Mouse (Mus musculus): ENCODE measurements around the gene Slc35b2. TPM values are rescaled to one million over a fixed set of nuclear protein-coding genes. Genes with fewer than 3 reads are reported as not detected.
A peak's percentile ranks its signal among the peaks of the same experiment; 100 is the strongest.

The Slc35b2 gene
- polyA plus RNA-seq, 1 experiment from 2014 or later: 91.5 TPM

DNA sequence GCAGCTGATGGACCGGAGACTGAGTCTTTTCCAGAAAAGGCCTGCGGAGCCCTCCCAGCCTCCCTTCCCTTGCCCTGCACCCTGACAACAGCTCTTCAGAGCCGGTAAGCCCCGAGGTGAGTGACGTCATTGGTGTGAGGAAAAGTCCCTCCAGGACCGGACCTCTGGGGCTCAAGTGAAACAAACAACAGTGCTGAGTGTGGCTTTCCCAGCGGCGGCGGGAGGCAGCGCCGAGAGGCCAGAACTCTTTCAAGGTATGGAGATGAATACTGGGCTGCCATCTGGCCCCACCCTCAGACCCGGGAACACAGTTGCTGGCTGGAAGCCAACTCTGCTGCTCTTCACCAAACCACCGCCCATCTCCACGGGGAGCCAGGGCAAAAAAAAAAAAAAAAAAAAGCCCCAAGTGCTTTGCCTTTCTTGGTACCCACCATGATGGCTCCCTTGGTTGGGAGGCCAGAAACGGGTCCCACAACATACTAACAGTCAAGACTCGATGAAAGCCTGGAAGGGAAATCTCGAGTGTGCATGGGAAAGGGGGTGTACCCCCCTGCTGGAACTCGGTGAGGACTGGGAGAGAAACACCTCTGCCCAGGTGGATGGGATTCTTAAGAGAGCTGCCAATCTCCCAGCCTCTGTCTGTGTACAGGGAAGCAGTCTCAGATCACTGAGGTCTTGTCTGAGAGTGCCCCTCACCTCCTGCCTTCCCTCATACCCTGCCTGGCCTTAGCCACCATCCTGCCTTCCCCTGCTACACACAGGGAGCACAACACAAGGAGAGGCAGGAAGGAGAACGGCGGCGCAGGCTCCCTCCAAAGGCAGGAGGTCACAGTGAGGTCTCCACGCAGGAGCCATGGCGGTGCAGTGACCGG, 19.4 kb upstream of the Slc35b2 start:
- Histone ChIP-seq H3K4me3 (replicated peaks; ENCODE audit: low read length) (no peak overlapping the region), H3K4me2 (ENCODE audit: low read length) (no peak overlapping the region)
- whole genome bisulfite sequencing: 9% methylated on average over 24 of the region's 24 CpGs

DNA sequence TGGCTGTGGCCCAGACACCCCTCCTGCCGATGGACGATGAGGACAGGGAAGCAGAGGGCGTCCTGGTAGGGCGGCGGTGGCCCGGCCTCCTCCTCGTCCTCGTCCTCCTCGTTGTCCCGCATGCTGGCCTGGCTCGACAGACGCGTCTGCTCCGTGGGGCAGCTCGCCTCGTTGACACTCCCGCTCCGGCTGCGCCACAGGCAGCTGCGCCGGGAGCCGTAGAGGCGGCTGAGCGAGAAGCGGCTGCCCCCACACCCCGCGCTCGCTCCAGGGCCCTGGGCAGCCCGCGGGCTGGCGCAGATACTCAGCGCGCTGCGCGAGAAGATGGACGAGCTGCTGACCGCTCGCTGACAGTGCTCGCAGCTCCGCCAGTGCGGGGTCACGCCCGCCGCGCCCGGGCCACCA, 18.8 kb upstream of the Slc35b2 start:
- no peak overlapping the region for H3K9ac ChIP-seq (replicated peaks; ENCODE audit: low read depth, low read length)
- no peaks in the 10 kb centered on the region for H3K9me3 ChIP-seq (ENCODE audit: control insufficient read depth, low read length)
- H3K36me3 ChIP-seq (ENCODE audit: control insufficient read depth, insufficient read depth): peaks cover 12% of the 10 kb centered on the region
- peak overlapping the region; percentile 25 for H3K4me2 ChIP-seq (ENCODE audit: low read length)
- H3K27ac ChIP-seq (ENCODE audit: low read length): no peak overlapping the region
- ATAC-seq: no peak
- H3K4me1 ChIP-seq (replicated peaks; ENCODE audit: control insufficient read depth, insufficient read depth, low read length): peaks cover 42% of the 10 kb centered on the region
- 8% methylated on average over 43 of the region's 46 CpGs for WGBS
- H3K27me3 ChIP-seq (replicated peaks; ENCODE audit: control insufficient read depth, insufficient read depth, low read length): peaks cover 10% of the 10 kb centered on the region; the same call in 1 of the 2 replicates
- H3K4me3 ChIP-seq (replicated peaks; ENCODE audit: low read length): no peak overlapping the region

More for the DNA sequence above, 19.4 kb upstream of the Slc35b2 start:
- Histone ChIP-seq H3K27ac (ENCODE audit: low read length) (no peak overlapping the region; the same call in 1 of the 2 replicates), H3K36me3 (ENCODE audit: control insufficient read depth, insufficient read depth) (peaks cover 12% of the 10 kb centered on the region), H3K9me3 (ENCODE audit: control insufficient read depth, low read length) (no peaks in the 10 kb centered on the region), H3K4me1 (replicated peaks; ENCODE audit: control insufficient read depth, insufficient read depth, low read length) (peaks cover 40% of the 10 kb centered on the region), H3K27me3 (replicated peaks; ENCODE audit: control insufficient read depth, insufficient read depth, low read length) (peaks cover 10% of the 10 kb centered on the region; the same call in 1 of the 2 replicates), H3K9ac (replicated peaks; ENCODE audit: low read depth, low read length) (no peak overlapping the region)
- no peak for ATAC-seq

DNA sequence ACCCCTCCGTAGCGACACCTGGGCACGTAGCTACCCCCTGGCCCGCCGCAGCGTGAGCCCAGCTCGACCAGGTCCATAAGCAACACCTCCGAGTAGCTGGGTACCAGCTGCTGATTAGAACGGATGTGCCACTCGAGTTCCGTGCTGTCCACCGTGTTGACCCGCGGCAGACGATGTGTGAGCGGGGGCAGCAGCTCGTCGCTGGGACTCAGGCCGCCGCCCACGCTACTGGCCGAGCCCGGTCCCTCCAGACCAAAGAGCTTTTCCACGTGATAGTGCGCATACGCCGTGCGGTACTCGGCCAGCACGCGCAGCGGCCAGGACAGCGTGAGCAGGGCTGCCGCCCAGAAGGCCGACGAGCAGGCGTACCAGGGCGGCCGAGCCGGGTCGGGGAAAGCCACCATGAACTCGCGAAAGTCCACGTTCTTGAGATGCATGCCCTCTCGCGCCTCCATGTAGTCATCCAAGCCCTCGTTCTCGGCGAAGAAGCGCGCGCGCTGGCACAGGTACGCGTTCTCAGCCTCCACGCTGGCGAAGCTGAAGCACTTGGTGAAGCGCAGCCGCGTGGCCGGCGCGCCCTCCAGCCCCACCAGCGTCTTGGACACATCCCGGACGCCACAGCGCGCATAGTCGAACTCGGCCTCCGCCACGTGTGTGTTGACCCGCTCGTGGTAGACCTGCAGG, 18.3 kb upstream of the Slc35b2 start:
- H3K9me3 ChIP-seq (ENCODE audit: control insufficient read depth, low read length): no peaks in the 10 kb centered on the region
- H3K9ac ChIP-seq (replicated peaks; ENCODE audit: low read depth, low read length): no peak overlapping the region
- no peak overlapping the region; the same call in 1 of the 2 replicates for H3K4me3 ChIP-seq (replicated peaks; ENCODE audit: low read length)
- H3K27me3 ChIP-seq (replicated peaks; ENCODE audit: control insufficient read depth, insufficient read depth, low read length): peaks cover 10% of the 10 kb centered on the region; the same call in 1 of the 2 replicates
- WGBS: 13% methylated on average over 74 of the region's 74 CpGs
- H3K4me1 ChIP-seq (replicated peaks; ENCODE audit: control insufficient read depth, insufficient read depth, low read length): peaks cover 45% of the 10 kb centered on the region
- H3K27ac ChIP-seq (ENCODE audit: low read length): no peak overlapping the region
- H3K36me3 ChIP-seq (ENCODE audit: control insufficient read depth, insufficient read depth): peaks cover 12% of the 10 kb centered on the region
- H3K4me2 ChIP-seq (ENCODE audit: low read length): peak overlapping the region; percentile 25
- no peak for ATAC-seq

DNA sequence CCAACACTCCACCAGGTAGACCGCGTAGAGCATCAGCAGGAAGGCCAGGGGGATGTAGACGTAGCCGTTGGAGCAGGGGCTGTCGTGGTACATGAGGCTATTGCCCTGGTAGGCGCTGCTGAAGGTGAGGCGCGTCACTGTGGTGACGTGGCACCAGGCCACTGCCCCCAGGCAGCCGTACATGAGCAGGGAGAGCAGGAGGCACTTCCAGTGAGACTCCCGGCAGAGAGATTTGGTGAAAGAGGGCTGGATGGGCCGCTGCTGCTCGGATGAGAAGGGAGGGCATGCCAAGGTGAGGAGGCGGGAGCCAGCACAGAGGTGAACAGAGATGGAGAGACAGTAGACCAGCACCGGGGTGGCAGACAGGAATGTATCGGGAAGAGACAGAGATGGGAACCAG, 16.7 kb upstream of the Slc35b2 start:
- Histone ChIP-seq H3K9ac (replicated peaks; ENCODE audit: low read depth, low read length) (no peak overlapping the region), H3K27ac (ENCODE audit: low read length) (no peak overlapping the region), H3K4me1 (replicated peaks; ENCODE audit: control insufficient read depth, insufficient read depth, low read length) (peaks cover 46% of the 10 kb centered on the region), H3K36me3 (ENCODE audit: control insufficient read depth, insufficient read depth) (peaks cover 12% of the 10 kb centered on the region), H3K4me3 (replicated peaks; ENCODE audit: low read length) (no peak overlapping the region; the same call in 1 of the 2 replicates), H3K9me3 (ENCODE audit: control insufficient read depth, low read length) (no peaks in the 10 kb centered on the region), H3K4me2 (ENCODE audit: low read length) (peak overlapping the region; percentile 75), H3K27me3 (replicated peaks; ENCODE audit: control insufficient read depth, insufficient read depth, low read length) (peaks cover 10% of the 10 kb centered on the region; the same call in 1 of the 2 replicates)
- whole genome bisulfite sequencing: 79% methylated on average over 16 of the region's 16 CpGs
- no peak for ATAC-seq

DNA sequence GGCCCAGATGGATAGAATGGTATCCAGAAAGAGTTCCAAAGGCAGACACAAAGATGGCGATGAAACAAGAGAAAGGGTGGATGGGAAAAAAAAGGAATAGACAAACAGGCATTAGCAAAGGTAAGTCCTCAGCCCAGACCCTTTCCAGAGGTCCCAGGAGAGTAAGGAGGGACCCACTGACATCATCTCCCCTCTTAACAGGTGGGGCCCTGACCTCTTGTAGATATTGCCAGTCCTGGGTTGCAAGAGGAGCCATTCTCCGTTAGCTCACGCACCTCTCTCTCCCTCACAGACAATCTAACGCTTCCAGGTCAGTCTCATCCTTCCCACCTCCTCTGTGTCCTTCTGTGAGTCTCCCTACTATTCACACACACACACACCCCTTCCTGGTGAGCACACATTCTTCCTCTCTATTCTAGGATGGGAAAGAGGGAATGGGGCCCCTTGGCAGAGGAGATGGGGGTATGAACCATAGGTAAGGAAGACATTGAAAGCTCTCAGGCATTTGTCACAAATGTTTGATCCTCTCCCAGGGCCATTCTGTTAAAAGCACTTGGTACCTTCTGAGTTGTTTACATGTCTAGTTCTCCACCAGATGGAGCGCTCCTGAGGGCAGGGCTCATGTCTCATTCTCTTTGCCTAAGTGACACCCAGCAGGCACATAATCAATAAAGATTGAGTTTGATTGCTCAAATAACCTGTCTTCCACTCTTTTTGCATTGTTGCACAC, 16.0 kb upstream of the Slc35b2 start:
- 80% methylated on average over 5 of the region's 5 CpGs for WGBS

DNA sequence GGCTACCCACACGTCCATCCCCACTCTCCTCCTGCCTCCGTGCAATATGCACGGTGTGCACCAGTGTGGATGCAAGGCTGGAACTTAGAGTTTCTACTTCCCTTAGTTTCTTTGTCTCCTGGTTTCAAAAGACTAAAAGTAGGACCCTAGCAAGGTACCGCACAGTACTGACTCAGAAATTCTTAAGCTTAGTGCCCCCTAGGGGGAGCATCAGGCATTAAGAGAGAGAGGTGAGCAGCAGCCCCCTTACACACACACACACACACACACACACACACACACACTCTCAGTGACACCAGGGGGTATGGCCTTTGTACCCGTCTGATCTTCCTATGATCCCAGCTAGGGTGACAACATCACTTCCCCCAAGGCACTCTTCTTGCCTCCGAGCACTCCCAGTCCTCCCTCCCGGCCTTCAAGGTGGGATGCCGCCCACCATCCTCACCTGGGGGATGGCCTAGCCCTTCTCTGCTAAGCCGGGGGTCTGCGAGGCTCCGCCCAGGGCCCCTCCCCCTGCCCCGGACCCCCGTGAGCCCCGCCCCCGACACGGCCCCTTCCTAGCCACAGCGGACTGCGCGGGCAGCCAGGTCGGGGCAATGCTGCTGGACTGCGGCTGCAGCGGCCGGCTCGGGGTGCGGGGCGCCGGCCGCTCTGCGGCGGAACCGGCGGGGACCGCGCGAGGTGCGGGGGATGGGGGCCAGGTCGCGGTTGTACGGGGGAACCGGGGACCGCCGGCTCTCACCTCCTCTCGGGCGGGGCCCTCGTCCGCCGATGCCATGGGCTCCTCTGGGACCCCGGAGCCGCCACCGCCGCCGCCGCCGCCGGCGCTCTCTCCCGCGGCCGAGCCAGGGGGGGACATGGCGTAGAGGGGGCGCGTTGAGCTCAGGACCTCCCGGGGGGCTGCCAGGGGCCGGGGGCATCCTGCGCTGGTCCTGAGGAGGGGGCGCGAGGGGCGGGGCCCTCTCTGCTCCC, 14.8 kb upstream of the Slc35b2 start:
- WGBS: 2% methylated on average over 39 of the region's 68 CpGs
- peak overlapping the region; percentile 75 for H3K4me2 ChIP-seq (ENCODE audit: low read length)
- H3K4me1 ChIP-seq (replicated peaks; ENCODE audit: control insufficient read depth, insufficient read depth, low read length): peaks cover 40% of the 10 kb centered on the region
- peak; percentile 68 for ATAC-seq
- peaks cover 12% of the 10 kb centered on the region for H3K36me3 ChIP-seq (ENCODE audit: control insufficient read depth, insufficient read depth)
- H3K9ac ChIP-seq (replicated peaks; ENCODE audit: low read depth, low read length): peak overlapping the region; percentile 100
- H3K27me3 ChIP-seq (replicated peaks; ENCODE audit: control insufficient read depth, insufficient read depth, low read length): peaks cover 10% of the 10 kb centered on the region; the same call in 1 of the 2 replicates
- H3K27ac ChIP-seq (ENCODE audit: low read length): peak overlapping the region; percentile 91
- H3K9me3 ChIP-seq (ENCODE audit: control insufficient read depth, low read length): no peaks in the 10 kb centered on the region
- H3K4me3 ChIP-seq (replicated peaks; ENCODE audit: low read length): peak overlapping the region; percentile 90

More for the DNA sequence above, 16.0 kb upstream of the Slc35b2 start:
- Histone ChIP-seq H3K9ac (replicated peaks; ENCODE audit: low read depth, low read length) (peak overlapping the region; percentile 3), H3K4me1 (replicated peaks; ENCODE audit: control insufficient read depth, insufficient read depth, low read length) (peaks cover 47% of the 10 kb centered on the region), H3K4me2 (ENCODE audit: low read length) (peak overlapping the region; percentile 75), H3K4me3 (replicated peaks; ENCODE audit: low read length) (peak overlapping the region; percentile 90), H3K27me3 (replicated peaks; ENCODE audit: control insufficient read depth, insufficient read depth, low read length) (peaks cover 10% of the 10 kb centered on the region; the same call in 1 of the 2 replicates), H3K36me3 (ENCODE audit: control insufficient read depth, insufficient read depth) (peaks cover 12% of the 10 kb centered on the region), H3K9me3 (ENCODE audit: control insufficient read depth, low read length) (no peaks in the 10 kb centered on the region), H3K27ac (ENCODE audit: low read length) (no peak overlapping the region)
- ATAC-seq: no peak

DNA sequence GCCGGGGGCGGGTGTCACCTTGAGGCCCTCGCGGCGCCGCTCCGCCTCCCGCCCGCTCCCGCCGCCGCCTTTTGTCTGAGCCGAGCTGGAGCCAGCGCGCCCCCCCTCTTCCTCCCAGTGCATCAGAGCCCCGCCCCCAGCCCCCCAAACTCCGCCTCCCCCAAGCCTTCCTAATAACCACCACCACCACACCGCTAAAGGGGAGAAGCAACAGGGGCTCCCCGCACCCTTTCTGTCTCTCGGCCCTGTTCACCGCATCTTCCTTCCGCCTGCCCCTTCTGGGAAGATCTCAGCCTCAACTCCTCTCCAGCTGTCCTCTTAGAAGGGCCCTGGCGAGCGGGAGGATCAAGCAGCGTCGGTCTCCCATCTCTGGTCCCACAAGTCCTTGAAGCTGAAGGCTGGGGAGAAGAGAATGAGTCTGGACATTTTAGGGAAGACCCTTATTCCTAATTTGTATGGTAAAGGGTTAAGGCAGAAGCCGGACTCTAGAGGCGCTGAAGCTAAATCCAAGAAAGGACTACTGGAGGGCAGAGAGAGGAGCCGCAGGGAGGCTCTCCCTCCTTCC, 14.0 kb upstream of the Slc35b2 start, which contains the start of gene Tmem151b:
TSS of gene Tmem151b (minus strand) at position 61 of the 565 bp plus-strand sequence.
- peak within 1 kb of the TSS; percentile 100 for H3K9ac ChIP-seq (replicated peaks; ENCODE audit: low read depth, low read length)
- peak within 1 kb of the TSS; percentile 90 for H3K4me3 ChIP-seq (replicated peaks; ENCODE audit: low read length)
- H3K36me3 ChIP-seq (ENCODE audit: control insufficient read depth, insufficient read depth): peaks cover 10% of the 10 kb centered on the region
- H3K27ac ChIP-seq (ENCODE audit: low read length): peak within 1 kb of the TSS; percentile 91
- ATAC-seq: peak; percentile 64
- H3K4me2 ChIP-seq (ENCODE audit: low read length): peak within 1 kb of the TSS; percentile 75
- H3K27me3 ChIP-seq (replicated peaks; ENCODE audit: control insufficient read depth, insufficient read depth, low read length): peaks cover 10% of the 10 kb centered on the region; the same call in 1 of the 2 replicates
- H3K4me1 ChIP-seq (replicated peaks; ENCODE audit: control insufficient read depth, insufficient read depth, low read length): peaks cover 32% of the 10 kb centered on the region
- no peaks in the 10 kb centered on the region for H3K9me3 ChIP-seq (ENCODE audit: control insufficient read depth, low read length)
- WGBS: under 1% methylated on average over 20 of the region's 29 CpGs

DNA sequence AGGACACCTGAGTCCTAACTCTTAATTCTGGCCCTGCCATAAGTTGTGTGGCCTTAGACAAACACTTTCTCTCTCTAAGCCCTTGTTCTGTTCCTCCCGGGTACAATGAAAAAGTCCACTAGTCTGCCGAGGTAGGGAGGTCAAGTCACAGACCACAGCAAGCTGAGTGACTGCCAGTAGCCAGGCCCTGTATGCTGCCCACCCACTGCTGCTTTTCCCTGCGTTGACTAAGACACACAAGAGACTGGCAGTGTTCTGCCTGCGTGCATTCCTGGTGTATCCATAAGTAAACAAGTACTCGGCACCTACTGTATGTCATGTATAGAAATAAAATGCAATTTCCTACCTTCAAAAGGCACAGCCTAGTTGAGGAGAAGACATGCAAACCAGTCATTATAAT, 13.4 kb upstream of the Slc35b2 start:
- Histone ChIP-seq H3K9me3 (ENCODE audit: control insufficient read depth, low read length) (no peaks in the 10 kb centered on the region), H3K4me3 (replicated peaks; ENCODE audit: low read length) (no peak overlapping the region; the same call in 1 of the 2 replicates), H3K27ac (ENCODE audit: low read length) (no peak overlapping the region), H3K4me1 (replicated peaks; ENCODE audit: control insufficient read depth, insufficient read depth, low read length) (peaks cover 26% of the 10 kb centered on the region), H3K36me3 (ENCODE audit: control insufficient read depth, insufficient read depth) (peaks cover 7% of the 10 kb centered on the region), H3K27me3 (replicated peaks; ENCODE audit: control insufficient read depth, insufficient read depth, low read length) (peaks cover 9% of the 10 kb centered on the region; the same call in 1 of the 2 replicates), H3K9ac (replicated peaks; ENCODE audit: low read depth, low read length) (no peak overlapping the region; the same call in 1 of the 2 replicates), H3K4me2 (ENCODE audit: low read length) (peak overlapping the region; percentile 75; the same call in 1 of the 2 replicates)
- ATAC-seq: no peak
- WGBS: 30% methylated on average over 5 of the region's 5 CpGs
